Mouse (Mus musculus) lung, postnatal 4 days (tissue): Measurements from ENCODE around the gene Cacna1e.

Experiments used
- DNase-seq, 2 experiments: peaks; one replicate each; pipeline ENCODE4 v3.0.0; 2021

Gene Cacna1e

GRCm38 (mm10) chr1:154615759-154616158 is 268.5 kb downstream of the Cacna1e start:
- DNase-seq, result no peak

- DNase-seq, result no peak
These were observed 275.8 kb downstream of the Cacna1e start for GRCm38 (mm10) chr1:154608516-154608915.

- no peak for DNase-seq
These were observed 276.9 kb downstream of the Cacna1e start for GRCm38 (mm10) chr1:154607406-154607805.

GRCm38 (mm10) chr1:154605601-154606000 is 278.7 kb downstream of the Cacna1e start:
- DNase-seq, result no peak

GRCm38 (mm10) chr1:154603781-154604180 is 280.5 kb downstream of the Cacna1e start:
- DNase-seq, result no peak

GRCm38 (mm10) chr1:154602531-154602930 is 281.8 kb downstream of the Cacna1e start:
- no peak for DNase-seq

GRCm38 (mm10) chr1:154582516-154582915 is 301.8 kb downstream of the Cacna1e start:
- no peak for DNase-seq

- no peak for DNase-seq
These were observed 304.4 kb downstream of the Cacna1e start for GRCm38 (mm10) chr1:154579929-154580328.

- DNase-seq, result no peak
These were observed 305.6 kb downstream of the Cacna1e start for GRCm38 (mm10) chr1:154578748-154579147.

- no peak for DNase-seq
These were observed 307.9 kb downstream of the Cacna1e start for GRCm38 (mm10) chr1:154576418-154576817.

- no peak for DNase-seq
These were observed 318.3 kb downstream of the Cacna1e start for GRCm38 (mm10) chr1:154566026-154566425.

- DNase-seq, result no peak
These were observed 328.5 kb downstream of the Cacna1e start for GRCm38 (mm10) chr1:154555811-154556210.

- no peak for DNase-seq
These were observed 331.2 kb downstream of the Cacna1e start for GRCm38 (mm10) chr1:154553132-154553531.

- no peak for DNase-seq
These were observed 346.9 kb downstream of the Cacna1e start for GRCm38 (mm10) chr1:154537445-154537844.

- no peak for DNase-seq
These were observed 347.5 kb downstream of the Cacna1e start for GRCm38 (mm10) chr1:154536763-154537162.

GRCm38 (mm10) chr1:154532987-154533940 is 351.0 kb downstream of the Cacna1e start:
- DNase-seq, result no peak

- no peak for DNase-seq
These were observed 354.6 kb downstream of the Cacna1e start for GRCm38 (mm10) chr1:154529666-154530065.

- DNase-seq, result no peak
These were observed 355.5 kb downstream of the Cacna1e start for GRCm38 (mm10) chr1:154528803-154529202.

GRCm38 (mm10) chr1:154520715-154521114 is 363.6 kb downstream of the Cacna1e start:
- no peak for DNase-seq

- no peak for DNase-seq
These were observed 369.0 kb downstream of the Cacna1e start for GRCm38 (mm10) chr1:154515350-154515749.

- DNase-seq, result no peak
These were observed 372.6 kb downstream of the Cacna1e start for GRCm38 (mm10) chr1:154511736-154512135.

- no peak for DNase-seq
These were observed 380.3 kb downstream of the Cacna1e start for GRCm38 (mm10) chr1:154504005-154504404.

- no peak for DNase-seq
These were observed 383.4 kb downstream of the Cacna1e start for GRCm38 (mm10) chr1:154500869-154501268.

- DNase-seq, result no peak
These were observed 384.0 kb downstream of the Cacna1e start for GRCm38 (mm10) chr1:154500187-154500866.
